Mouse (Mus musculus): ENCODE data around the gene Fam155a. TPM values are rescaled to one million over a fixed set of nuclear protein-coding genes. Genes with fewer than 3 reads are reported as not detected.

The Fam155a gene
- polyA plus RNA-seq, 1 experiment from 2014 or later, result 0.96 TPM

- WGBS, result 61% methylated on average over 5 of the region's 5 CpGs
- Histone ChIP-seq H3K27me3 (replicated peaks; ENCODE audit: control insufficient read depth, insufficient read depth, low read length) (no peaks in the 10 kb centered on the region), H3K4me2 (replicated peaks; ENCODE audit: low read depth) (no peak overlapping the region), H3K9ac (ENCODE audit: low read depth, low read length) (no peak overlapping the region), H3K27ac (ENCODE audit: low read depth, low read length) (no peak overlapping the region), H3K9me3 (ENCODE audit: control insufficient read depth) (no peaks in the 10 kb centered on the region), H3K36me3 (ENCODE audit: control insufficient read depth, insufficient read depth) (no peaks in the 10 kb centered on the region), H3K4me3 (ENCODE audit: low read depth, low read length) (no peak overlapping the region), H3K4me1 (replicated peaks; ENCODE audit: control insufficient read depth, insufficient read depth, low read length) (no peaks in the 10 kb centered on the region)
- no peak for TF ChIP-seq CTCF (IDR thresholded peaks at IDR 0.05; ENCODE audit: low read depth)
- ATAC-seq, result no peak
These were observed 362.5 kb downstream of the Fam155a start for GRCm38 (mm10) chr8:9408480-9408879.

- H3K4me3 ChIP-seq (ENCODE audit: low read depth, low read length), result no peak overlapping the region
- ATAC-seq, result no peak
- no peak overlapping the region for H3K27ac ChIP-seq (ENCODE audit: low read depth, low read length)
- H3K36me3 ChIP-seq (ENCODE audit: control insufficient read depth, insufficient read depth), result no peaks in the 10 kb centered on the region
- H3K9me3 ChIP-seq (ENCODE audit: control insufficient read depth), result no peaks in the 10 kb centered on the region
- no peak for TF ChIP-seq CTCF (IDR thresholded peaks at IDR 0.05; ENCODE audit: low read depth)
- H3K4me2 ChIP-seq (replicated peaks; ENCODE audit: low read depth), result no peak overlapping the region
- H3K9ac ChIP-seq (ENCODE audit: low read depth, low read length), result no peak overlapping the region
- no peaks in the 10 kb centered on the region for H3K27me3 ChIP-seq (replicated peaks; ENCODE audit: control insufficient read depth, insufficient read depth, low read length)
- WGBS, result 78% methylated on average over 6 of the region's 6 CpGs
- no peaks in the 10 kb centered on the region for H3K4me1 ChIP-seq (replicated peaks; ENCODE audit: control insufficient read depth, insufficient read depth, low read length)
These were observed 364.8 kb downstream of the Fam155a start for GRCm38 (mm10) chr8:9406204-9406603.

- Histone ChIP-seq H3K36me3 (ENCODE audit: control insufficient read depth, insufficient read depth) (no peaks in the 10 kb centered on the region), H3K27ac (ENCODE audit: low read depth, low read length) (no peak overlapping the region), H3K4me1 (replicated peaks; ENCODE audit: control insufficient read depth, insufficient read depth, low read length) (no peaks in the 10 kb centered on the region), H3K9ac (ENCODE audit: low read depth, low read length) (no peak overlapping the region), H3K4me3 (ENCODE audit: low read depth, low read length) (no peak overlapping the region), H3K9me3 (ENCODE audit: control insufficient read depth) (no peaks in the 10 kb centered on the region), H3K4me2 (replicated peaks; ENCODE audit: low read depth) (no peak overlapping the region), H3K27me3 (replicated peaks; ENCODE audit: control insufficient read depth, insufficient read depth, low read length) (no peaks in the 10 kb centered on the region)
- 60% methylated on average over 3 of the region's 3 CpGs for WGBS
- no peak for ATAC-seq
- no peak for TF ChIP-seq CTCF (IDR thresholded peaks at IDR 0.05; ENCODE audit: low read depth)
These were observed 366.3 kb downstream of the Fam155a start for GRCm38 (mm10) chr8:9404651-9405050.

DNA sequence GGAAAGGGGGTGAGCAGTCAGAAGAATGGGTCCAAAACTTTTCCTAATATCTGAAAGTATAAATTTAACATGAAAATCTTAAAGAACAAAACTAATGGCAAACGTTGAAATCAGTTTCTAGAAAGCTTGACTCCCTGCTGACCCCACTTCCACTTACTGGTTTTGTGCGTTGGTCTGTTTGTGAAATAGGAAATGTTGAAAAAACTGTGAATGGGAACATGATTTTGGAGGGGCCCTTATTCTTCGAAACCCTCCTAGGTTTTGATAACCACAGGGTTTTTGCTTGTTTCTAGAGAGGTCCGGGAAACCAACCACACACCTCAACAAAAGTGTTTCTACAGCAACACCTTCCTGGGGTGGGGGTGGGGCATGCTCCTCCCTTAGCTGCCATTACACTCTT lies 368.6 kb downstream of the Fam155a start:
- H3K27ac ChIP-seq (ENCODE audit: low read depth, low read length), result no peak overlapping the region
- H3K4me1 ChIP-seq (replicated peaks; ENCODE audit: control insufficient read depth, insufficient read depth, low read length), result no peaks in the 10 kb centered on the region
- no peak for TF ChIP-seq CTCF (IDR thresholded peaks at IDR 0.05; ENCODE audit: low read depth)
- WGBS, result 59% methylated on average over 4 of the region's 4 CpGs
- no peaks in the 10 kb centered on the region for H3K36me3 ChIP-seq (ENCODE audit: control insufficient read depth, insufficient read depth)
- no peaks in the 10 kb centered on the region for H3K27me3 ChIP-seq (replicated peaks; ENCODE audit: control insufficient read depth, insufficient read depth, low read length)
- H3K9ac ChIP-seq (ENCODE audit: low read depth, low read length), result no peak overlapping the region
- H3K4me3 ChIP-seq (ENCODE audit: low read depth, low read length), result no peak overlapping the region
- no peak overlapping the region for H3K4me2 ChIP-seq (replicated peaks; ENCODE audit: low read depth)
- H3K9me3 ChIP-seq (ENCODE audit: control insufficient read depth), result no peaks in the 10 kb centered on the region
- ATAC-seq, result no peak

DNA sequence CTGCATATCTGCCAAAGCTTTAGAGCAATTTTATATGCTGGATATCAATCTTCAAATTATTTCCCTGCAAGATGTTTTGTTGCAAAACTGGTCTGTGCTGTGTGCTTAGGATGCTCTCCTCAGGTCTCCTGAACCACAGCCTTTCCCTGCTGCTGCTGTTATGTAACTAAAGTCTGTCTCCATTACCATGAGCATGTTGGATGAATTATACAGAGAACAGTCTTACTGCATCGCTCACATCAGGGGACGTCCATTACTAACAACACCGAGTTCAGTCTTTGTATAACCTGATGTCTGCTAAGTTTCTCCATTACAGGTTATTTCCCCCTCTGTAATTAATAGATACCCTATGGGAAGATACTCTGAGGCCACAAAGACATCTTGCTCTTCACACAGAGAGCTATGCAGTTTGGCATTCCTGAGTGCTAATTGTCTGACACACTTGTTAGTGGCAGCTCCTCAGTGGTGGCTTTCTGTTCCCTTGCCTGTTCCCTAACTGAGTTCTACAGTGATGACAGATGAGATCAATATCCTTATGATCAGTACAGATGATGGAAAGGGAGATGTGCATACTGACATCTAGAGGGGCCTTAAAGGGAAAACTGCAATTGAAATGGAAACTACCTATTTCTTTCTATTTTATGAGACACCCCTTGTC lies 372.2 kb downstream of the Fam155a start:
- Histone ChIP-seq H3K9me3 (ENCODE audit: control insufficient read depth) (no peaks in the 10 kb centered on the region), H3K4me1 (replicated peaks; ENCODE audit: control insufficient read depth, insufficient read depth, low read length) (no peaks in the 10 kb centered on the region), H3K36me3 (ENCODE audit: control insufficient read depth, insufficient read depth) (no peaks in the 10 kb centered on the region), H3K9ac (ENCODE audit: low read depth, low read length) (no peak overlapping the region), H3K27ac (ENCODE audit: low read depth, low read length) (no peak overlapping the region), H3K4me2 (replicated peaks; ENCODE audit: low read depth) (no peak overlapping the region), H3K27me3 (replicated peaks; ENCODE audit: control insufficient read depth, insufficient read depth, low read length) (no peaks in the 10 kb centered on the region), H3K4me3 (ENCODE audit: low read depth, low read length) (no peak overlapping the region)
- ATAC-seq, result no peak
- TF ChIP-seq CTCF (IDR thresholded peaks at IDR 0.05; ENCODE audit: low read depth), result no peak
- 85% methylated on average over 3 of the region's 3 CpGs for WGBS

GRCm38 (mm10) chr8:9398040-9398439 lies 372.9 kb downstream of the Fam155a start:
- Histone ChIP-seq H3K9ac (ENCODE audit: low read depth, low read length) (no peak overlapping the region), H3K27me3 (replicated peaks; ENCODE audit: control insufficient read depth, insufficient read depth, low read length) (no peaks in the 10 kb centered on the region), H3K4me1 (replicated peaks; ENCODE audit: control insufficient read depth, insufficient read depth, low read length) (no peaks in the 10 kb centered on the region), H3K36me3 (ENCODE audit: control insufficient read depth, insufficient read depth) (no peaks in the 10 kb centered on the region), H3K4me2 (replicated peaks; ENCODE audit: low read depth) (no peak overlapping the region), H3K27ac (ENCODE audit: low read depth, low read length) (no peak overlapping the region), H3K4me3 (ENCODE audit: low read depth, low read length) (no peak overlapping the region), H3K9me3 (ENCODE audit: control insufficient read depth) (no peaks in the 10 kb centered on the region)
- no peak for ATAC-seq
- WGBS, result 65% methylated on average over 6 of the region's 6 CpGs
- TF ChIP-seq CTCF (IDR thresholded peaks at IDR 0.05; ENCODE audit: low read depth), result no peak

DNA sequence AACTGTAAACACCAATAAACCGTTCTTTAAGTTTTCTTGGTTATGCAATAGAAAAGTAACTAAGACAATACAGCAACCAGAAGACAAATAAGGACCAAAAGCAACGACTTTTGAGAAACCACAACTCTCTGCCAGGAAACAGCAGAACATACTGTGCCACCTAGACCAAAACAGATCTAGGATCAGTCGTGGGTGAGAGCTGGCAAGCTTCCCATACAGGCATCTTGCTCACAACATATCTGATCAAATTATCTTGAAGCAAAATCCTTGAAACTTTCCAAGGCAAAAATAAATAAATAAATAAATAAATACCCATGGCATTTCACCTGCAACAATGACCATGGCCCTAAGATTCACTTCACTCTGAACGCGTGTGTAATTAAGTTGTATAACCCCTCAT lies 376.3 kb downstream of the Fam155a start:
- no peak for TF ChIP-seq CTCF (IDR thresholded peaks at IDR 0.05; ENCODE audit: low read depth)
- 84% methylated on average over 5 of the region's 5 CpGs for WGBS
- no peak overlapping the region for H3K4me3 ChIP-seq (ENCODE audit: low read depth, low read length)

More for the DNA sequence above, 376.3 kb downstream of the Fam155a start:
- Histone ChIP-seq H3K9me3 (ENCODE audit: control insufficient read depth) (no peaks in the 10 kb centered on the region), H3K27ac (ENCODE audit: low read depth, low read length) (no peak overlapping the region), H3K4me2 (replicated peaks; ENCODE audit: low read depth) (no peak overlapping the region), H3K36me3 (ENCODE audit: control insufficient read depth, insufficient read depth) (no peaks in the 10 kb centered on the region), H3K27me3 (replicated peaks; ENCODE audit: control insufficient read depth, insufficient read depth, low read length) (no peaks in the 10 kb centered on the region), H3K4me1 (replicated peaks; ENCODE audit: control insufficient read depth, insufficient read depth, low read length) (no peaks in the 10 kb centered on the region), H3K9ac (ENCODE audit: low read depth, low read length) (no peak overlapping the region)
- ATAC-seq, result no peak

Measured in intestine, postnatal 0 days (tissue).